ENCODE assay signal across 8 mouse cellular contexts in the genomic region with DNA sequence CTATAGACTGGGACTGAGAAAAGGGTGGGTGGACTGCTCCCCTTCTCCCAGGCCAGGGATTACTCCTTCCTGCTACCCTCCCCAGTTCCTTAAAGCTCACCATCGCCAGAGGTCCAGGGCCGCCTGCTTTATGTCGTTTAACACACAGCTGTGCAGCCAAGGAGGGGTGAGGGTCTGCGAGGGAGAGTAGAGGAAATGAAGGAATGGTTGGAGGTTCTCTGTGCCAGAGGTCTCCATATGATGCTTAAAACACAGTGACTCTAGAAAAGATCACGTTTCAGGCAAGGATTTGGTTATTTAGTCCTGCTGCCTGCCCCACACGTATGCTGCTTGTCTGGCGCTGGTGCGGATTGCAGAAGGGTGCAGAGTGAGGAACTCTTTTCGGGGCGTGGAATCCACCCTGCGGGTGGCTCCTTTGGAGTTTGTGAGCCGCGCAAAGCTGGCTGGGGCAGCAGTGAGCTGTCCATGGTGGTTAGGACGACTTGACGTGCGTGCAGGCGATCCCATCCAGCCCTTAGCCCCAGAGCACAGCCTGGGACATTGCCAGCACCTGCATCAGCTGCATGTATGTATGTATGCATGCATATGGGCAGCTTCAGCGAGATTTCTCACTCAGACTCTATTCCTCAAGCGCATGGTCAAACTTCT. TPM values are rescaled to one million over a fixed set of nuclear protein-coding genes. Genes with fewer than 3 reads are reported as not detected.
DNase-seq lines count a peak whose midpoint lies in the region; ATAC-seq and TF ChIP-seq lines count a peak whose summit lies in the region.

No protein-coding gene starts in this region.

- no peak overlapping the region for H3K4me3 ChIP-seq in kidney, postnatal 0 days (replicated peaks; ENCODE audit: low read depth, low read length)
- H3K4me3 ChIP-seq in midbrain, embryonic 13.5 days (replicated peaks): no peak overlapping the region

- no peaks in the 10 kb centered on the region for H3K9me3 ChIP-seq in kidney, postnatal 0 days (replicated peaks; ENCODE audit: low read length)
- no peaks in the 10 kb centered on the region for H3K9me3 ChIP-seq in midbrain, embryonic 13.5 days

- no peak overlapping the region for H3K4me2 ChIP-seq in kidney, postnatal 0 days (ENCODE audit: low read length)
- peak overlapping the region; percentile 10; the same call in 1 of the 2 replicates for H3K4me2 ChIP-seq in midbrain, embryonic 13.5 days (replicated peaks)

- ATAC-seq in kidney, postnatal 0 days (replicated peaks; ENCODE audit: low FRiP score, low read depth): no peak
- ATAC-seq in granulocyte monocyte progenitor cell, adult 5-6 weeks (replicated peaks; ENCODE audit: poor library complexity, severe bottlenecking): peak; percentile 69
- ATAC-seq in midbrain, embryonic 13.5 days: no peak

- peak; percentile 68 for DNase-seq in kidney, postnatal 0 days (ENCODE audit: low spot score)
- no peak for DNase-seq in kidney, adult 11 months
- DNase-seq in adrenal gland, postnatal 25 days: peak; percentile 45
- no peak for DNase-seq in spleen, postnatal 36 days (ENCODE audit: low spot score in 2 of 2)
- no peak for DNase-seq in thymus, postnatal 10 days (ENCODE audit: low spot score in 2 of 2)
- no peak for DNase-seq in layer of hippocampus, postnatal 25 days (ENCODE audit: extremely low spot score in 1 of 2, low spot score in 1 of 2)

- H3K27me3 ChIP-seq in kidney, postnatal 0 days (ENCODE audit: insufficient read depth, low read length): peaks cover 5% of the 10 kb centered on the region; the same call in 1 of the 2 replicates
- peaks cover 57% of the 10 kb centered on the region for H3K27me3 ChIP-seq in midbrain, embryonic 13.5 days

- TF ChIP-seq CTCF in kidney, postnatal 0 days (IDR thresholded peaks at IDR 0.05; ENCODE audit: low read depth): no peak

- no peaks in the 10 kb centered on the region for H3K36me3 ChIP-seq in kidney, postnatal 0 days (ENCODE audit: insufficient read depth, low read length)
- no peaks in the 10 kb centered on the region for H3K36me3 ChIP-seq in midbrain, embryonic 13.5 days

- H3K9ac ChIP-seq in kidney, postnatal 0 days (ENCODE audit: low read depth, low read length): no peak overlapping the region
- no peak overlapping the region for H3K9ac ChIP-seq in midbrain, embryonic 13.5 days (replicated peaks)

- H3K4me1 ChIP-seq in kidney, postnatal 0 days (replicated peaks; ENCODE audit: insufficient read depth, low read length): peaks cover 5% of the 10 kb centered on the region; the same call in 1 of the 2 replicates
- H3K4me1 ChIP-seq in midbrain, embryonic 13.5 days (replicated peaks): peaks cover 12% of the 10 kb centered on the region

- H3K27ac ChIP-seq in kidney, postnatal 0 days: no peak overlapping the region
- H3K27ac ChIP-seq in midbrain, embryonic 13.5 days: no peak overlapping the region

- 5% methylated on average over 19 of the region's 19 CpGs for WGBS in kidney, postnatal 0 days
- WGBS in midbrain, embryonic 13.5 days: 5% methylated on average over 19 of the region's 19 CpGs

RNA-seq across cellular contexts. Expression of a gene that starts 4.3 kb away (rescaled TPM):
- polyA plus RNA-seq in kidney, postnatal 0 days (2015; fragmentation: Nextera tagmentation; extraction: Ambion mirVana): 1.4 and 2.5 TPM in 2 replicates
- total RNA-seq in adrenal gland, postnatal 25 days (2021): not detected in 2 replicates
- not detected in 2 replicates for total RNA-seq in granulocyte monocyte progenitor cell, adult 5-6 weeks (2014; fragmentation: Nextera tagmentation)
- total RNA-seq in granulocyte monocyte progenitor cell, adult 5-6 weeks (2017): not detected in 2 replicates
- 0.68 and 1.2 TPM in 2 replicates for polyA plus RNA-seq in midbrain, embryonic 13.5 days (2015; fragmentation: Nextera tagmentation; extraction: Ambion mirVana)
- total RNA-seq in layer of hippocampus, postnatal 25 days (2021): 1 to 10 TPM; 2.4 to 2.7 TPM

Comparison
In these comparisons a context has a peak if more than half of its experiments do, and no peak if none do; other contexts are left out.
1. DNase-seq: peak in kidney, postnatal 0 days (single experiment) and adrenal gland, postnatal 25 days (single experiment); none in kidney, adult 11 months (single experiment), spleen, postnatal 36 days (0 of 2), thymus, postnatal 10 days (0 of 2) and layer of hippocampus, postnatal 25 days (0 of 2).